Mouse (Mus musculus): Measurements from ENCODE around the gene Zfp704.

GRCm38 (mm10) chr3:9633036-9634005 is 23.4 kb upstream of the Zfp704 start:
- no peak for TF ChIP-seq CTCF (IDR thresholded peaks at IDR 0.05; ENCODE audit: control insufficient read depth, insufficient read depth, insufficient read length)
- TF ChIP-seq MYOG (IDR thresholded peaks at IDR 0.05; ENCODE audit: control insufficient read depth, extremely low read depth, insufficient read length) = no peak
- no peak for TF ChIP-seq USF1 (IDR thresholded peaks at IDR 0.05; ENCODE audit: low read depth)
- no peak for TF ChIP-seq MAX (IDR thresholded peaks at IDR 0.05)
- TF ChIP-seq CEBPB (IDR thresholded peaks at IDR 0.05; ENCODE audit: low read depth) = no peak
- no peak for TF ChIP-seq MYOD1 (IDR thresholded peaks at IDR 0.05; ENCODE audit: control insufficient read depth, insufficient read length, low read depth)

Measured in C2C12 (cell line).